Mouse (Mus musculus) lung, adult 2 months (tissue): ENCODE measurements around the gene Slc38a10.

Experiments
- CTCF ChIP-seq: fragments of 200-500 bp; IDR thresholded peaks from 2 replicates; pipeline ENCODE4 v1.5.1; 2011; ENCODE audit warnings: mild to moderate bottlenecking, low read length, control low read depth; ENCODE audit not compliant: insufficient read depth
- POLR2A ChIP-seq: fragments of 200-500 bp; IDR thresholded peaks from 2 replicates; pipeline ENCODE4 v1.6.1; 2011; ENCODE audit warnings: low read depth, mild to moderate bottlenecking, control low read depth, low read length, borderline replicate concordance; ENCODE audit errors: extremely low read depth

DNA sequence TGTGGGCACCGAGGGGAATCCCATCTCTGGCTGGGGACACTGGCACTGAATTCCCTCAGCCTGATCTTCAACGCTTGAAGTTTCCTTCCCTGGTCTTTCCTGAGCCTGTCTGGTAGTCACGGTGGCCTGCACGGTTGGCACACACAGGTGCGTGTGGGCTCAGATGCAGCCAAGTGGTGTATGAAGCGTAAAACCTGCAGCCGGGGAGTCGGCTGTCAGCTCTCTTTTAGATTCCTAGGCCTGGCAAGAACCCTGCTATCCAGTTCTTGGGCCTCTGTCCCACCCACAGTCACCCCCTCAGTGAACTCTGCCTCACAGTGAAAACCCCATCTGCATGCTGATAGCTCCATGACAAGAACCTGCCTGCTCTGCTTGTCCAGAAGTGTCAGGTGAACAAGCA is 90.5 kb downstream of the Slc38a10 start:
- TF ChIP-seq POLR2A (no peak), CTCF (no peak)
